Mouse (Mus musculus) hindbrain, embryonic 16.5 days (tissue): Measurements from ENCODE around the gene H2-Q1. TPM values are rescaled to one million over a fixed set of nuclear protein-coding genes. Genes with fewer than 3 reads are reported as not detected.
A peak's percentile ranks its signal among the peaks of the same experiment; 100 is the strongest.
"Not testable (repeated sequence)": the region's sequence is repeated elsewhere in the genome, so short reads cannot be mapped to it uniquely, and the experiment has no call there.

Experiments used
- ATAC-seq: fragments of 200-750 bp; cut with Nextera tagmentation; 2 replicates; pipeline ENCODE4 v1.8.0; 2017; ENCODE audit warnings: moderate TSS enrichment, moderate library complexity
- H3K27ac ChIP-seq: fragments of 300-500 bp; sonication (generic); 2 replicates; pipeline ENCODE4 v1.5.1; 2014; ENCODE audit warnings: low read depth, mild to moderate bottlenecking, control low read depth, low read length, moderate library complexity
- H3K27me3 ChIP-seq: fragments of 300-500 bp; sonication (generic); replicated peaks from 2 replicates; pipeline ENCODE4 v1.6.1; 2014; ENCODE audit warnings: low read length; ENCODE audit not compliant: control insufficient read depth, insufficient read depth
- H3K36me3 ChIP-seq: fragments of 300-500 bp; sonication (generic); 2 replicates; pipeline ENCODE4 v1.6.1; 2014; ENCODE audit warnings: mild to moderate bottlenecking, low read length, moderate library complexity, mixed read lengths; ENCODE audit not compliant: control insufficient read depth, insufficient read depth
- H3K4me1 ChIP-seq: fragments of 300-500 bp; sonication (generic); 2 replicates; pipeline ENCODE4 v1.6.1; 2014; ENCODE audit warnings: low read depth, low read length; ENCODE audit not compliant: control insufficient read depth, insufficient read depth
- H3K4me2 ChIP-seq: fragments of 300-500 bp; sonication (generic); 2 replicates; pipeline ENCODE4 v1.6.1; 2014; ENCODE audit warnings: mild to moderate bottlenecking, low read length, control low read depth, moderate library complexity
- H3K4me3 ChIP-seq: fragments of 300-500 bp; sonication (generic); 2 replicates; pipeline ENCODE4 v1.5.1; 2014; ENCODE audit warnings: mild to moderate bottlenecking, low read length, control low read depth, moderate library complexity
- H3K9ac ChIP-seq: fragments of 300-500 bp; sonication (generic); 2 replicates; pipeline ENCODE4 v1.6.1; 2014; ENCODE audit warnings: low read depth, mild to moderate bottlenecking, control low read depth, low read length, moderate library complexity
- H3K9me3 ChIP-seq: fragments of 300-500 bp; sonication (generic); 2 replicates; pipeline ENCODE4 v1.6.1; 2014; ENCODE audit warnings: mild to moderate bottlenecking, low read length, moderate library complexity; ENCODE audit not compliant: control insufficient read depth
- WGBS: fragments of 180-500 bp; shearing (Covaris S2); extraction: QIAGEN DNeasy Blood & Tissue Kit; methylation state at CpG from one replicate; pipeline ENCODE4 v1.1.7; 2014; 5-methylcytosine and 5-hydroxymethylcytosine counted together
- polyA plus RNA-seq: library from polyadenylated mRNA; unstranded; fragments of >200 nt; fragmentation: Nextera tagmentation; extraction: Ambion mirVana; gene quantifications from 2 replicates; pipeline ENCODE4 v1.2.1, GENCODE M21; 2015

Gene H2-Q1
- 0.64 and 0.67 TPM in 2 replicates for polyA plus RNA-seq

- Histone ChIP-seq H3K4me3 (peak within 1 kb of the TSS; percentile 43), H3K27me3 (peaks cover 17% of the 10 kb centered on the region), H3K27ac (no peak within 1 kb of the TSS), H3K9me3 (no peaks in the 10 kb centered on the region), H3K9ac (peak within 1 kb of the TSS; percentile 58), H3K4me2 (peak within 1 kb of the TSS; percentile 67), H3K36me3 (no peaks in the 10 kb centered on the region), H3K4me1 (peaks cover 4% of the 10 kb centered on the region)
- under 1% methylated on average over 52 of the region's 55 CpGs for WGBS
- ATAC-seq = no peak
These were observed at the start of gene H2-Q1 for GRCm38 (mm10) chr17:35320327-35321081. H2-Q1 (plus strand) TSS chr17:35320405.

- peaks cover 2% of the 10 kb centered on the region for H3K27me3 ChIP-seq
- no peaks in the 10 kb centered on the region for H3K9me3 ChIP-seq
- no peaks in the 10 kb centered on the region for H3K36me3 ChIP-seq
- ATAC-seq = no peak
- no peak overlapping the region for H3K4me3 ChIP-seq
- WGBS = 75% methylated on average over 3 of the region's 3 CpGs
- H3K9ac ChIP-seq = no peak overlapping the region
- no peak overlapping the region for H3K4me2 ChIP-seq
- H3K4me1 ChIP-seq = no peaks in the 10 kb centered on the region
- H3K27ac ChIP-seq = no peak overlapping the region
These were observed 48.0 kb upstream of the H2-Q1 start for GRCm38 (mm10) chr17:35272249-35272648.

DNA sequence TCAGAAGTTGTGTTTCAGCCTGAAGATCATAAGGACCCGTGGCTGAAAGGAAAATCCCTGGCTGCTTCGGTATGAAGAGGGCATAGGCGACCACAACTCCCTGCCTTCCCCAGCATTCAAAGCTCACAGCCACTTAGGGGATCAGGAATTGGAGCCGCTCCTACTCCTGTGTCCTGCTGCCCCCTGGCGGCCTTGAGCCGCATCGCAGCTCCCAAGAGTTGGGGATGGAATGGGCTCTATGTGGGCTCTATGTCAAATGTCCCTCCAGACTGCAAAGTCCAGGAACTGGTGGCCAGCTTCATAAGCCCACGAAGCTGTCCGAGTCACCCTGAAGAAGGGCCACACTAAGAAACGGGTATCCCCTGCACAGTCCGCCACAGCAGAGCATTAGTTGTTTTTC lies 45.4 kb upstream of the H2-Q1 start:
- 3% methylated on average over 11 of the region's 11 CpGs for WGBS
- H3K4me2 ChIP-seq = no peak overlapping the region
- peak; percentile 76 for ATAC-seq
- H3K9ac ChIP-seq = no peak overlapping the region
- H3K9me3 ChIP-seq = no peaks in the 10 kb centered on the region
- H3K36me3 ChIP-seq = no peaks in the 10 kb centered on the region
- H3K27me3 ChIP-seq = peaks cover 2% of the 10 kb centered on the region
- H3K4me1 ChIP-seq = no peaks in the 10 kb centered on the region
- no peak overlapping the region for H3K4me3 ChIP-seq
- H3K27ac ChIP-seq = no peak overlapping the region

DNA sequence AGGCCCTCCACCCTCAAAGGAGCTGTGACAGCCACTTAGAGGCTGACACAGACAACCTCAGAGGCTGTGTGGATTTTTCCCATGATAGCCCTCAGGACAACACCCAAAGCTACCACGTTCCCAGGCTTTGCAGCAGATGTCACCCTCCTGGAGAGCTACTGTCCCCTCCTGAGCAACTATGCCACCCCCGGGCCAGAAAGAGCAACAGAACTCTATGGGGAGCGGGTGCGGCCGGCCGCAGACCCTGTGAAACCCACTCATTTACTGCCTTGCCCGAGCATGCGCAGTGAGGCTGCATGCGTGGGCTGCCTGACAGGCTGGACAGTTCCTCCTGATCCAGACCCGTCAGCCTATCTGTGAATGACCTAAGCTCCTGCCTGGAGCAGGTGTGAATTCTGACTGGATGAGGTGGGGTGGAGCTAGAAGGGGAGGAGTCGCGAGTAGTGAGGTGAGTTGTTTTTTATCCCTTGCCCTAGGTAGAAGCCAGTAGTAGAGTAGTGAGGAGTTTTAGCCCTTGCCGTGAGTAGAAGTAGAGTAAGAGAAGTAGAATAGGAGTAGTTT lies 43.8 kb upstream of the H2-Q1 start:
- no peak overlapping the region for H3K27ac ChIP-seq
- H3K4me2 ChIP-seq = peak overlapping the region; percentile 43
- no peaks in the 10 kb centered on the region for H3K9me3 ChIP-seq
- H3K27me3 ChIP-seq = peaks cover 2% of the 10 kb centered on the region
- ATAC-seq = 0 out of 2 replicates have a peak, but pooled peaks have one; percentile 38
- H3K4me3 ChIP-seq = no peak overlapping the region
- 25% methylated on average over 13 of the region's 13 CpGs for WGBS
- peak overlapping the region; percentile 48; the same call in 1 of the 2 replicates for H3K9ac ChIP-seq
- H3K4me1 ChIP-seq = no peaks in the 10 kb centered on the region
- no peaks in the 10 kb centered on the region for H3K36me3 ChIP-seq

DNA sequence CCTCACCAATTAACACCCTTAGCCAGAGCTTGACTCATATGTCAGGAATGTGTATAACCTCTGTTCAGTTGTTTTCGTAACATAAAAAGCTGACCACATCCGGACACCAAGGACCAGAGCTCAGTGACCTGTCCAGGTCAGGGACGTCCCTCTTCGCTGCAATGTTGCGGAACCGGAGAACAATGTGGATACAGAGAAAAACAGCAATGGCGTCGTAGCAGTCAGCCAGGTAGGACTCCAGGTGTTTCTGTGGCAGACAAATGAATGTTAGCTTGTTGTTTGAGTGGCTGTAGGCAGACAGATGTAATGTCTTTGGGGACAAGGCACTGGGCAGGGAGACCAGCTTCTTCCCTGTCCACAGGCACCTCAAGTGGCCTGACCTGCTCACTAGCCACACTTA lies 42.2 kb upstream of the H2-Q1 start:
- no peaks in the 10 kb centered on the region for H3K36me3 ChIP-seq
- H3K9me3 ChIP-seq = no peaks in the 10 kb centered on the region
- ATAC-seq = no peak
- H3K4me1 ChIP-seq = no peaks in the 10 kb centered on the region
- no peak overlapping the region for H3K9ac ChIP-seq
- H3K4me2 ChIP-seq = no peak overlapping the region
- H3K27me3 ChIP-seq = peaks cover 2% of the 10 kb centered on the region
- H3K4me3 ChIP-seq = no peak overlapping the region
- WGBS = 89% methylated on average over 8 of the region's 8 CpGs
- no peak overlapping the region for H3K27ac ChIP-seq

DNA sequence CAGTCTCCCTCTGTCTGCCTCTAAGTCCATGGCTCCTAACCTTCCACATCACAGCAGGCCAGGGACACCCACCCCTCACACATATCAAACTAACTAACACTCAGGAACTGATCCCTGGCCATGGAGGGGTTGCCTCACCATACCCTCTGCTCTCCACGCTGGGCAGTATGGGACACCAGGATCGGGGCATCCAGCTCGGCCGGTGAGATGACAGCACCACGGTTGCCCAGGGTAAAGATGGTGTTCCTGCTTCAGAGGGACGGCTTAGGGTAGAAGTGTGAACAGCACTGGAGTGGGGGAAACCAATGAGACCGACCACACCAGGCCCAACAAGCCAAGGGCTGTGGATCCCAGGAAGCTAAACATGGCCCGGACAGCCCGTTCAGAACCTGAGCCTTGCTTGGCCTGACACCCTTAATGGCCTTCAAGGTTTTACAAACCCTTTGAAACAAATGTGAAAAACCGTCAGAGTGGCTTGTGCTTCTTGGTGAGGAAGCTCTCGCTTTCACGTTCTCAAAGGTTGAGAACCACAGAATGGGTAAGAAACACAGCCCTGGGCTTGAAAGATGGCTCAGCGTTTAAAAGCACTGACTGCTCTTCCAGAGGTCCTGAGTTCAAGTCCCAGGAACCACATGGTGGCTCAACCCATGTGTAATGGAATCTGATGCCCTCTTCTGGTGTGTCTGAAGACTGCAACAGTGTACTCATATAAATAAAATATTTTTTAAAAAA lies 41.1 kb upstream of the H2-Q1 start:
- Histone ChIP-seq H3K27ac (no peak overlapping the region), H3K9ac (no peak overlapping the region), H3K27me3 (peaks cover 2% of the 10 kb centered on the region), H3K9me3 (no peaks in the 10 kb centered on the region), H3K4me1 (no peaks in the 10 kb centered on the region), H3K4me2 (no peak overlapping the region), H3K4me3 (no peak overlapping the region), H3K36me3 (no peaks in the 10 kb centered on the region)
- ATAC-seq = no peak
- WGBS = 87% methylated on average over 13 of the region's 13 CpGs

DNA sequence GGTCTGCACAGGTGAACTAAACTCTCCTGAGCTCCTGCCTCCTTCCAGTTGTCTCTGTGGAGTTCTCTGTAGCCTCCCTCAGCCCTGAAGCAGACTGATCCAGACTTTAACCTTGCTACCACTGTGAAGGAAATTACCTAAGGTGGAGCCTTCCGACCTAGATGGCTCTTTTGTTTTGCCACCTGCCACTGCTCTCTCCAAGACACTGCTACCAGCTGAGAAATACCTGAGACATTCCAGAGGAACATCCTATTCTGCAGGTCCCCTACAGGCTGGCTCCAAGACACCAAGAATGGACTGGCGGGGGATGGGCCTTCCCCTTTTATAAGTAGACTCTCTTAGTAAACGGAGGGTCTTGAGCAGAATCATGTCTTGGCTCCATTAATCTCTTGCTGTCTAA lies 39.9 kb upstream of the H2-Q1 start:
- WGBS = 69% methylated on average over 3 of the region's 3 CpGs
- Histone ChIP-seq H3K9me3 (no peaks in the 10 kb centered on the region), H3K36me3 (no peaks in the 10 kb centered on the region), H3K4me3 (no peak overlapping the region), H3K4me2 (no peak overlapping the region), H3K9ac (no peak overlapping the region), H3K27me3 (peaks cover 2% of the 10 kb centered on the region), H3K27ac (no peak overlapping the region), H3K4me1 (no peaks in the 10 kb centered on the region)
- ATAC-seq = no peak

- Histone ChIP-seq H3K27me3 (no peaks in the 10 kb centered on the region), H3K4me2 (no peak overlapping the region), H3K9me3 (no peaks in the 10 kb centered on the region), H3K36me3 (no peaks in the 10 kb centered on the region), H3K4me1 (no peaks in the 10 kb centered on the region), H3K9ac (no peak overlapping the region), H3K4me3 (no peak overlapping the region), H3K27ac (no peak overlapping the region)
- no peak for ATAC-seq
These were observed 34.8 kb upstream of the H2-Q1 start for GRCm38 (mm10) chr17:35285431-35285830.

- not testable (repeated sequence) for H3K9ac ChIP-seq, H3K4me1 ChIP-seq, H3K27ac ChIP-seq, H3K4me3 ChIP-seq, H3K36me3 ChIP-seq, ATAC-seq, H3K9me3 ChIP-seq, H3K27me3 ChIP-seq, H3K4me2 ChIP-seq
- 2% methylated on average over 5 of the region's 5 CpGs for WGBS
These were observed 24.4 kb upstream of the H2-Q1 start for GRCm38 (mm10) chr17:35295796-35296195.
